Mouse (Mus musculus) erythroblast, embryonic 14.5 days (primary cell): ENCODE data around the gene Slc43a1. TPM values are rescaled to one million over a fixed set of nuclear protein-coding genes. Genes with fewer than 3 reads are reported as not detected.
"Not testable (repeated sequence)": the region's sequence is repeated elsewhere in the genome, so short reads cannot be mapped to it uniquely, and the experiment has no call there.

Experiments
- H3K27me3 ChIP-seq: 2 replicates; pipeline ENCODE4 v1.6.1; 2012; ENCODE audit warnings: inconsistent platforms; ENCODE audit not compliant: control insufficient read depth
- H3K36me3 ChIP-seq: 2 replicates; pipeline ENCODE4 v1.6.1; 2012; ENCODE audit warnings: mild to moderate bottlenecking, inconsistent platforms; ENCODE audit not compliant: control insufficient read depth
- H3K4me1 ChIP-seq: 2 replicates; pipeline ENCODE4 v1.6.1; 2012; ENCODE audit warnings: inconsistent platforms; ENCODE audit not compliant: control insufficient read depth
- H3K4me3 ChIP-seq: replicated peaks from 2 replicates; pipeline ENCODE3; 2012; ENCODE audit warnings: moderate library complexity, mild to moderate bottlenecking, inconsistent platforms
- H3K9me3 ChIP-seq: 2 replicates; pipeline ENCODE4 v1.6.1; 2012; ENCODE audit warnings: low read length, inconsistent platforms, mixed read lengths; ENCODE audit not compliant: control insufficient read depth
- GATA1 ChIP-seq: IDR thresholded peaks from 2 replicates; pipeline ENCODE4 v1.6.1; 2012; ENCODE audit warnings: low read length, inconsistent platforms, mixed read lengths
- TAL1 ChIP-seq: IDR thresholded peaks from 3 replicates; pipeline ENCODE4 v1.6.1; 2012; ENCODE audit warnings: low read length, inconsistent platforms, mixed read lengths
- polyA plus RNA-seq: library from polyadenylated mRNA; stranded (reverse); fragments of >175 nt; gene quantifications from 2 replicates; pipeline ENCODE4 v1.2.3, GENCODE M21; 2012

Slc43a1 gene
- polyA plus RNA-seq, 1 experiment = 29.2 TPM

DNA sequence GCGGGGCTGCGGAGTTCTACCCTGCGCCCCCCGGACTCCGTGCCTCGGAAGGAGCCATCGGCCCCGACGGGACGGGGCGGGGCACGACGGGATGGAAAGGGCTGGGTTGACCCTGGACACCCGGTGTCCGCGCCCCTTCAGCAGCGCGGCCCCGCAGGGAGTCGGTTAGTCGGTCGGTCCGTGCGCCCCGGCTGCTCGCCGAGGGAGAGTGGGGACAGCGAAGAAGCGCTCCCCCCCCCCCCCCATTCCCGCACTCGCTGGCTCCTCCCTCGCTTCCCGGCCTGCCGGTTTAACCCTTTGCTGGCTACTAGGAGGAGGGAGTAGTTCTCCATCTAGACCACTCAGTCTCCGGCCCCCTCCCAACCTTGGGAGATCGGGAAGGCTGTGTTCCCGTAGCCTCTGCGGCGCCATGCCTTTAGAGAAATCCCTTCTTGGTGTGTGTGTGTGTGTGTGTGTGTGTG lies 48.2 kb downstream of the Slc43a1 start:
- Histone ChIP-seq H3K4me3 (peak overlapping the region; percentile 32), H3K36me3 (no peaks in the 10 kb centered on the region), H3K27me3 (peaks cover 100% of the 10 kb centered on the region), H3K9me3 (peaks cover 10% of the 10 kb centered on the region; the same call in 1 of the 2 replicates), H3K4me1 (peaks cover 30% of the 10 kb centered on the region)
- TF ChIP-seq TAL1 (no peak), GATA1 (no peak)

DNA sequence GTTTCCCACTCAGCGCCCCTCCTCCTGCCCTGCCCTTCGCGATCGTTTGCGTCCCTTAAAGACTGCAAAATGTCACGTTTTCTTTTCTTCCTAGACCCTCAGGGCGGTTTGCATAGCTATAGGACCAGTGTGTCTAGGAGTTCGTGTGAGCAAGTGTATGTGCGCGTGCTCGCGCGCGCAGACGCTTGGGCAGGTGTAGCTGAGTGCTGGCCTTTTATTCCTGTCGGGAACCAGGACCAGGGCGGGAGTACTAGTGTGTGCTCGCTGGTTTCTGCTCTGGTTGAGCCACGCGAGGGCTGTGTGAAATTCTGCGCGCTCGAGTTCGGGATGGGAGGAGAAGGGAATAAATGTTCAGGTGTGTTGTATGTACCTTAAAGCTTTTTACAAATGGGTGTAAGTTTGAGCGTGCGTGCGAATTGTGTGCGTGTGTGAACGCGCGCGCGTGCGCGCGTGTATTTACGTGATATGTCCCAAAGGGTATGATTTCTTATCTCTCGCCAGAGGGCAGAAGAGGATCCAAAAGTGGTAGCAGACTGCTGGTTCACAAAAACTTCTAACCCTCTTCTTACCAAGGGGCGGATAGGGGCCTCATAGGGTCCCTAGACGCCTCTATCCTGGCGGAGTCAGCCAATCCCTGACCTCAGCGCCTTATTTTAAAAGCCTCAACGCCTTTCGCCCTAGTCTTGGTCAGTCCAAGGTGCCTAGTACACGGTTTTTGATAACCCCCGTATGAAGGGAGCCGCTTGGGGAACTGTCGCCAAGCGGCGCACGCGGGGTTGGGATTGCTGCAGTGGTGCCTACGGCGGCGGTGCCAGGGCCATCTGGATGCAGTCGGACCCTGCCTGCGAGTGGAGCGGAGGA lies 49.0 kb downstream of the Slc43a1 start:
- H3K4me1 ChIP-seq = peaks cover 30% of the 10 kb centered on the region
- no peak overlapping the region for H3K4me3 ChIP-seq
- H3K27me3 ChIP-seq = peaks cover 100% of the 10 kb centered on the region

DNA sequence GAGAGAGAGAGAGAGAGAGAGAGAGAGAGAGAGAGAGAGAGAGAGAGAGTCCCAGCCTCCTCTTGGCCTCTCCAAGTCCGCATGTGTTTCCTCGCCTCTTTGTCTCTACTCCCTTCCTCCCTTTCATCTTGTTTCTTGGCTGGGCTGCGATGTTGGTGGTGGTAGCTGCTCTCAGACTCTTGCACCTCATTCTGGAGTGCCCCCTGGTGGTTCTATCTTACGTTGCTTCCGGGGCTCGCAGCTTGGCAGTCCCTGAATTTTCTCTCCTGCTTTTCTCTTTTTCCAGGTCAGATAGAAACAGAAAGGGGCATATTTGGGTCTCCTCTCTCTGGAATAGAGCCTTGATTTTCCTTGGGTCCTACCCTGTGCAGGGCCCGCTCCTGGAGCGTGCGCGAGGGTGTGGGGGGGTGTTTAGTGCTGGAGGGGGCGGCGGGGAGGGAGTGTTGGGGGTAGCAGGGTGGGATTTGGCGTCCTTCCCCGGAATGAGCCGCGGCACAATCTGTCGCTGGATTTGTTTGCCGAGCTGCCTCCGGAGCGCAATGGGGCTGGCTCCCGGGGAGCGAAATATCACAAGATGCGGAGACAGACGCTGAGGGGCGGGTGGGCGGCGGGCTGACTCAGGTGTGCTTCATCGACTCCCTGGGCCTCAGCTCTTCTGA lies 50.1 kb downstream of the Slc43a1 start:
- Histone ChIP-seq H3K4me1 (peaks cover 29% of the 10 kb centered on the region), H3K36me3 (no peaks in the 10 kb centered on the region), H3K4me3 (no peak overlapping the region), H3K27me3 (peaks cover 100% of the 10 kb centered on the region), H3K9me3 (peaks cover 10% of the 10 kb centered on the region; the same call in 1 of the 2 replicates)
- TF ChIP-seq TAL1 (no peak), GATA1 (no peak)

More for the DNA sequence above, 49.0 kb downstream of the Slc43a1 start:
- TF ChIP-seq GATA1 = no peak
- no peak for TF ChIP-seq TAL1
- Histone ChIP-seq H3K36me3 (no peaks in the 10 kb centered on the region), H3K9me3 (peaks cover 10% of the 10 kb centered on the region; the same call in 1 of the 2 replicates)

DNA sequence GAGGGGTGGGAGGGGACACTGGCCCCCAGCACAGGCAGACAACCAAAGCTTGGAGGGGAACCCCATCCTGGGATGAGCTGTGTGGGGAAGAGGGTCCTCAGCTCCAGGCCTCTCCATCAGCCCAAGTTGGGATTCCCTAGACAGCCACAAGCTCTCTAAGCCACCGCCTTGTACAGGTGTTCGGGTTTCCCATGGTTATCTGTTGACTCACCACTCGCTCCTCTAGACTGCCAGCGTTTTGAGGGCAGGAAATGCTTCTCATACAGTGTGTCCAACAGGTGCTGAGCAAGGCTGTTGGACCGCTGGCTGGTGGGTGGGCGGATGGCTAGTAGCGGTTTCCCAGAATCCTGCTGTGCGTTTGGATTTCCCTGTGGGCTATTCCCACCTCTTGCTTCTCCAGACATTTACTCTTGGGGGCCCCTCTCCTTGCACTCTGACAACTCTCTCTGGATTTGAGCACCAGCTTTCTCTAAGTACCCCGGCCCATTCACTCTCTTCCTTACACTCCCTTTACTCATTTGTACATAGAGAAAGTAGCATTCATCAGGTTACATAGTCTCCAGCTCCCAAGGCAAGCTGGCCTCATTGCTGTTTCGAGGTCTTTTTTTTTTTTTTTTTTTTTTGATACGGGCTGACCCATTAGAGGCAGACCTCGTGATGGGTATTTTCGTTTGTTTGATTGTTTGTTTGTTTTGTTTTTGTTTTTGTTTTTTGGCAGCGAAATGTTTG lies 50.8 kb downstream of the Slc43a1 start:
- Histone ChIP-seq H3K4me1 (peaks cover 29% of the 10 kb centered on the region), H3K9me3 (peaks cover 10% of the 10 kb centered on the region; the same call in 1 of the 2 replicates), H3K27me3 (peaks cover 98% of the 10 kb centered on the region), H3K36me3 (no peaks in the 10 kb centered on the region), H3K4me3 (no peak overlapping the region)
- no peak for TF ChIP-seq TAL1
- no peak for TF ChIP-seq GATA1

DNA sequence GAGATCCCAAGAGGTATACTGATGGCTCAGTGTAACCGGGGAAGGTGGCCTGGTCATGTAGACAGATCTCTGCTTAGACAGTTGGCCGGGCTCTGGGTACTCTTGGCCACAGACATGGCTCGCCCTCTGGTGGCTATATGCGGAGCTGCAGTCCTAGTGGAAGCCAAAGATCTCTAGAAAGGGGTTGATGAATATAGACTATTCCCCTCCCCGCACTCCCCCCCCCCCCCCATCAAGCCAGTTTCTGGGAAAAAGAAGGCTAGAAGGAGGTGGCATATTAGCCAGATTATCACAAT lies 51.3 kb downstream of the Slc43a1 start:
- H3K27me3 ChIP-seq = peaks cover 98% of the 10 kb centered on the region
- no peaks in the 10 kb centered on the region for H3K36me3 ChIP-seq
- TF ChIP-seq GATA1 (no peak), TAL1 (no peak)
- peaks cover 29% of the 10 kb centered on the region for H3K4me1 ChIP-seq
- H3K4me3 ChIP-seq = no peak overlapping the region
- H3K9me3 ChIP-seq = peaks cover 10% of the 10 kb centered on the region; the same call in 1 of the 2 replicates

DNA sequence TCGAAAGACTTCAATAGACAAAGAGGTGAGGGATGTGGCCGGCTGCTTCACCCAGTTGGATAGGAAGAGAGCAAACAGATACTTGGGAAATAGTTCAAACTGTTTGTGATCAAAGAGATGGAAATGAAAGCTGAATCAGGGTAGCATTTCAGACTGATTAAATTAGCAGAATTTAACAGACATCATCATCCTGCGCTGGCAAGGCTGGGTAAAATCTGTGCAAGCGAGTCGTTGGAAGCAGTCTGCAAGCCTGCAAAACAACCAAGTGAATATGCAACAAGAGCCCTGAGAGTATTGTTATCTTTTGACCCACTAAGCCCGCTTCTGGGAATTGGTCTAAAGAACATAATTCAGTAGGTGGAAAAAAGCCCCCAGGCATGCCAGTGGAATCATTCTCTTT lies 54.7 kb downstream of the Slc43a1 start:
- Histone ChIP-seq H3K9me3 (no peaks in the 10 kb centered on the region), H3K27me3 (peaks cover 71% of the 10 kb centered on the region), H3K4me3 (no peak overlapping the region), H3K36me3 (no peaks in the 10 kb centered on the region), H3K4me1 (peaks cover 12% of the 10 kb centered on the region)
- no peak for TF ChIP-seq GATA1
- TF ChIP-seq TAL1 = no peak

DNA sequence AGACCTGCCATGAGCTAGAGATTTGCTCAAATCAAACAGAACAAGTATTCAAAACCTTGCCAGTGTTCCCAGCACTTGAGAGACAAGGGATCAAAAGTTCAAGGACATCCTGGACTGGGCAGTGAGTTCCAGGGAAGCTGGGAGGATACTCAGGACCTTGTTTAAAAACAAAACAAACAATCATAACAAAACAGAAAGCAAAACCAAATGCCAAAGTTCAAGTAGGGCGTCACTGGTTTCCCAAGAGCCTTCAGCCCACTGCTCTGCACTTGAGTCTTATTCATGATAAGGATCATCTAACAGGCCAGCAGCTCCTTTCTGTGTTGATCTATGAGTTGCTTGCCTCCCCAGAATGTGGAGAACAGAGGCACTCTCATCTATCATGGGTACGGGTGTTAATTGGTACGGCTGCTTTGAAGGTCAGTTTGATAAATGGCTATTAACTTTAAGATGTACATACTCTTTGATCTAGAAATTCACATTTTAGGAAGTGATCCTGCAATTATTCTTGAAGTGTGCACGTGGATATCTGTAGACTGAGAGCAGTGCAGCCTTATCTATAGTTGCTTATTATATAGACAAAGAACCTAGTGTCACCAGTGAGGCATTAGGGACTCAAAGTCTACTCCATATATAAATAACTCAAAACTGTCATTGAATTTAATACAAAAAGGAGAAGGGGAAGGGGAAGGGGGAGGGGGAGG lies 57.0 kb downstream of the Slc43a1 start:
- H3K9me3 ChIP-seq = no peaks in the 10 kb centered on the region
- H3K4me3 ChIP-seq = no peak overlapping the region
- H3K36me3 ChIP-seq = no peaks in the 10 kb centered on the region
- peaks cover 48% of the 10 kb centered on the region for H3K27me3 ChIP-seq
- 0 out of 2 replicates have a peak, but pooled peaks cover 2% of the 10 kb centered on the region for H3K4me1 ChIP-seq
- TF ChIP-seq GATA1 (no peak), TAL1 (no peak)

DNA sequence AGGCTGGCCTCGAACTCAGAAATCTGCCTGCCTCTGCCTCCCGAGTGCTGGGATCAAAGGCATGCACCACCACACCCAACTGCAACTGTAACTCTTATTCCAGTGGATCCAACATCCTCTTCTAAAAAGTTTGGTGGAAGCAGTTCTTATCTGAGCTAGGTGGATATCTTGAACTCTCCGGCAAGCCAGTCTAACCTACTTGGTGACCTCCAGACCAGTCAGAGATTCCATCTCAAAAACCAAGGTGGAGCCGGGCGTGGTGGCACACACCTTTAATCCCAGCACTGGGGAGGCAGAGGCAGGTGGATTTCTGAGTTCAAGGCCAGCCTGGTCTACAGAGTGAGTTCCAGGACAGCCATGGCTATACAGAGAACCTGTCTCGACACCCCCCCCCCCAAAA lies 58.0 kb downstream of the Slc43a1 start:
- H3K27me3 ChIP-seq = peaks cover 38% of the 10 kb centered on the region
- H3K4me1 ChIP-seq, H3K9me3 ChIP-seq, H3K36me3 ChIP-seq, H3K4me3 ChIP-seq: not testable (repeated sequence)
